Mouse (Mus musculus): ENCODE data around the gene Ikzf1. TPM values are rescaled to one million over a fixed set of nuclear protein-coding genes. Genes with fewer than 3 reads are reported as not detected.

The Ikzf1 gene
- polyA plus RNA-seq, 1 experiment from 2014 or later: 1.9 TPM

DNA sequence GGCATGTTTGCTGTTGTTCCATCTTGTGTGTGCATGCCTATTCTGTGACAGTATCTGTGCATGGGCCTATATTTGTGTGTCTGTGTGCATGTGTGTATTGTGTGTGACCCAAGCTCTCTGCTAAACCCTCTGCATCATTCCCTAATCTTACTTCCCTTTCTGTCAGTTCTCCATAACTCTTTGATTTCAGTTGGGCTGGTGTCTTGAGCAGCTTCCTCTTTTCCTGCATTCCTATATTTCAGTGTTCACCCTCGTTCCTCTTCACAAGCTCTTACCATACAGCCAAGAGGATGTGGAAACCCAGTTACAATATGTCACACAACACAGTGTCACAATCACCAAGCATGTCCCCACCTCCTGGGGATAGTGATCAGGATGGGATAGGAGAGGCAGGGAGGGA is 45.3 kb downstream of the Ikzf1 start:
- Histone ChIP-seq H3K27me3 (replicated peaks; ENCODE audit: control insufficient read depth, insufficient read depth, low read length) (no peaks in the 10 kb centered on the region), H3K27ac (ENCODE audit: low read length) (no peak overlapping the region), H3K36me3 (ENCODE audit: control insufficient read depth, insufficient read depth, low read length) (no peaks in the 10 kb centered on the region), H3K4me3 (ENCODE audit: low read length) (no peak overlapping the region), H3K4me2 (ENCODE audit: low read depth, low read length) (no peak overlapping the region), H3K9me3 (ENCODE audit: control insufficient read depth, low read length) (no peaks in the 10 kb centered on the region), H3K4me1 (ENCODE audit: control insufficient read depth, insufficient read depth, low read length) (no peaks in the 10 kb centered on the region), H3K9ac (ENCODE audit: low read depth, low read length) (no peak overlapping the region)
- WGBS: 83% methylated on average over 1 of the region's 1 CpGs
- no peak for ATAC-seq

DNA sequence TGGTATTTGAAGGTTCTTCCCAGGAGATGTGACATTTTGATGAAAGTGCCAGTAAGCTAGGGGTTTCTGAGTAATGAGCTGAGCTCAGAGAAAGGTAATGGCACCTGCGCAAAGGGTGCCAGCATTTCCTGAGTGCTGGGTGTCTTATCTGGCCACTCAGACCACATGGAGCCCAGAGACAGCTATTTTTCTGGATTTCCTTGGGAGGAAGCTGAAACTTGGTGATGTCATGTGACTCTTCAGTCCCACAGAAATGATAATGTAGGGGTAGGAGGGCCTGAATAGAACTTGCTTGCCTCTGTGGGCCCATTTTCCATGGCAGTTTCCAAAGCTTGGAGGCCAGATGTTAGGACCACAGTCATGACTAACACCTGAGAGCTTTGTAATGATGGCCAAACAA is 46.9 kb downstream of the Ikzf1 start:
- H3K27ac ChIP-seq (ENCODE audit: low read length): no peak overlapping the region
- no peak overlapping the region for H3K4me2 ChIP-seq (ENCODE audit: low read depth, low read length)
- no peaks in the 10 kb centered on the region for H3K36me3 ChIP-seq (ENCODE audit: control insufficient read depth, insufficient read depth, low read length)
- no peak for ATAC-seq
- 89% methylated on average over 1 of the region's 1 CpGs for WGBS
- H3K27me3 ChIP-seq (replicated peaks; ENCODE audit: control insufficient read depth, insufficient read depth, low read length): no peaks in the 10 kb centered on the region
- no peak overlapping the region for H3K4me3 ChIP-seq (ENCODE audit: low read length)
- H3K4me1 ChIP-seq (ENCODE audit: control insufficient read depth, insufficient read depth, low read length): no peaks in the 10 kb centered on the region
- no peaks in the 10 kb centered on the region for H3K9me3 ChIP-seq (ENCODE audit: control insufficient read depth, low read length)
- H3K9ac ChIP-seq (ENCODE audit: low read depth, low read length): no peak overlapping the region

DNA sequence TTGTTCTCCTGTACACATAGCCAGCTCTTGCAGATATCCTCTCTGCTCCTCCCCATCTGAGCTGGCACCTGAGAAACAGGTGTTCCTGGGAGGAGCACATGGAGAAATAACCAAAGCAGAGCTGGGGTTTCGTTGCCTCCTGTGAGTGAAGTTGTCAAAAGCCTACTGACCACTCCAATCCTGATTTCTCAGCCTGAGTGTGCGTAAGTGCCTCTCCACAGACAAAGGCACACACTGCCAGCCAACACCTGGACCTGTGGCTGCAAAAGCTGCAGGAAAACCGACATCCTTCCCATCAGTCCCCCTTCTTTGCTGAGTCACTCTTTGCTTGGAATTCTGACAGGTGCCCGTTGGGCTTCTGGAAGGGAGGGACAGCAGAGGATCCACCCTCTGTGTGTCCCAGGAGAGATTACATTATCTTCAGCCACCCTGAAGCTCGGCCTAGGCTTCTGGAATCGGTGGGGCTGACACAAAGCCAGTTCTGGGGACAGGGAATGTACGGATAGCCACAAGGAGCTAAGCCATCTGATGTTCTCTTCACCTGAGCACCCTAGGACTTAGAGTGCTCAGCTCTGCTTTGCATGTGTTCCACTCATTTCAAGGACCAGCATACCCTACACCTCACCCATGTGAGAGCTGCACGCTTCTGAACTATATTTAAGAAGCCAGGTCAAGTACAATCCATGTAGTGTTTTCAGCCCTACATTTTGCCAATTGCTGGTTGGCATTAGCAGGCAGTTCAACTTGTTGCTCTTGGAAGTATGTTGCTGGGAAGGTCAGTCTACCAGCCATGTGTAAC is 48.4 kb downstream of the Ikzf1 start:
- ATAC-seq: peak; percentile 66
- H3K4me3 ChIP-seq (ENCODE audit: low read length): no peak overlapping the region
- 65% methylated on average over 8 of the region's 8 CpGs for WGBS

DNA sequence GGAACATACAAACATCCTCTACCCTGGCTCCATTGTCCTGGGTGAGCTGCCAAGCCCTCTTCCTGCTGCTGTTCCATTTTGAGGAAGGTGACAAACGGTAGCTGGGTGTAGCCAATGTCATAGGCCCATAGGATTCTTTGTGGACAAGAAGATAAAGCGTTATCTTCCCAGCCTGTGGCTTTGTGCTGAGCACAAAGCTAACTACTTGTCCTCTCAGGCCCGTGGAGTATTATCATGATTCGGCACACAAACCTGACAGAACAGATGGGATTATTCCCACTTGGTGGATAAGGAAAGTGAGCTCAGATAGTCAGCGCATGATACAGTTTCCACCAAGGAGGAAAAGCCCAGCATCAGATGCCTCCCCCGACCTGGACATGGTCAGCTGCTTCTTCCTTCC is 50.4 kb downstream of the Ikzf1 start:
- no peak overlapping the region for H3K9ac ChIP-seq (ENCODE audit: low read depth, low read length)
- no peaks in the 10 kb centered on the region for H3K9me3 ChIP-seq (ENCODE audit: control insufficient read depth, low read length)
- H3K27me3 ChIP-seq (replicated peaks; ENCODE audit: control insufficient read depth, insufficient read depth, low read length): no peaks in the 10 kb centered on the region
- WGBS: 80% methylated on average over 6 of the region's 6 CpGs
- H3K27ac ChIP-seq (ENCODE audit: low read length): no peak overlapping the region
- no peak overlapping the region for H3K4me2 ChIP-seq (ENCODE audit: low read depth, low read length)
- no peak for ATAC-seq
- H3K36me3 ChIP-seq (ENCODE audit: control insufficient read depth, insufficient read depth, low read length): no peaks in the 10 kb centered on the region
- H3K4me1 ChIP-seq (ENCODE audit: control insufficient read depth, insufficient read depth, low read length): no peaks in the 10 kb centered on the region
- no peak overlapping the region for H3K4me3 ChIP-seq (ENCODE audit: low read length)

More for the DNA sequence above, 48.4 kb downstream of the Ikzf1 start:
- no peaks in the 10 kb centered on the region for H3K4me1 ChIP-seq (ENCODE audit: control insufficient read depth, insufficient read depth, low read length)
- H3K27ac ChIP-seq (ENCODE audit: low read length): no peak overlapping the region
- H3K27me3 ChIP-seq (replicated peaks; ENCODE audit: control insufficient read depth, insufficient read depth, low read length): no peaks in the 10 kb centered on the region
- no peaks in the 10 kb centered on the region for H3K9me3 ChIP-seq (ENCODE audit: control insufficient read depth, low read length)
- H3K36me3 ChIP-seq (ENCODE audit: control insufficient read depth, insufficient read depth, low read length): no peaks in the 10 kb centered on the region
- H3K9ac ChIP-seq (ENCODE audit: low read depth, low read length): no peak overlapping the region
- no peak overlapping the region for H3K4me2 ChIP-seq (ENCODE audit: low read depth, low read length)

DNA sequence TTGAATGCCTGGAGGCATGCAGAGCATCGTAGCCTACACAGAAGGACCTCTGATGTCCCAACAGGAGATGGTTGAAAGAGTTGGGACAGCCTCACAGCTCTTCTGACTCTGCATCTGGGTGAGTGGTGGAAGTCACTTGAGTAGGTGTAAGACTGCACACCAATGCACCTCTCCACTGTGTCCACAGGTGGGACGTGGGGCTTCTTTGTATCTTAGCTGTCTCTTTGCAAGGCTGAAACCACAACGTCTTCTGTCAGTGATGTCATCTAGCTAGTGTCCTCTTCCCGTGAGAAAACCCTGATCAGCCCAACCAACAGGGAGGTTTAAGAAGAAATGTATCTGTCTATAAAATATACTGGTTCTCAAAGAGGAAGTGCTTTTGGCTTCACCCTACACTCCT is 52.1 kb downstream of the Ikzf1 start:
- Histone ChIP-seq H3K27ac (ENCODE audit: low read length) (no peak overlapping the region), H3K4me2 (ENCODE audit: low read depth, low read length) (no peak overlapping the region), H3K4me3 (ENCODE audit: low read length) (no peak overlapping the region), H3K9ac (ENCODE audit: low read depth, low read length) (no peak overlapping the region), H3K27me3 (replicated peaks; ENCODE audit: control insufficient read depth, insufficient read depth, low read length) (no peaks in the 10 kb centered on the region), H3K36me3 (ENCODE audit: control insufficient read depth, insufficient read depth, low read length) (no peaks in the 10 kb centered on the region), H3K4me1 (ENCODE audit: control insufficient read depth, insufficient read depth, low read length) (no peaks in the 10 kb centered on the region), H3K9me3 (ENCODE audit: control insufficient read depth, low read length) (no peaks in the 10 kb centered on the region)
- no peak for ATAC-seq
- WGBS: 80% methylated on average over 4 of the region's 4 CpGs

DNA sequence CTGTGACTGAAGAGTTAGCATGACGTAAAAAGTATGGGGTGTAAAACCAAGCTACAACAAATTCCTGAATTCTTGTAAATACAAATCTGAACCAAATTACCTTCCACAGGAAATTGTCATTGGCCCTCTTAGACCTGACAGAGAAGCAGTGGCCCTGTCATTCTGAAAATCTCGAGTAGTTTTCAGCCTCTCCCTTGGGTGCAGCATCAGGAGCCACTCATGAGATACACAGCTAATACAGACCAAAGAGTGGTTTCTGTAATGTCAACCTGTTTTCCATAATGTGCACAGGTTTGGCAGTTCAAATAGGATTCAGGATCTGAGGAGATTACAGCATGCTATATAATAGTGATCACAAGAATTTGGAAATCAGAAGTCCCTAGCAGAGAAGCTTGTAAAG is 52.8 kb downstream of the Ikzf1 start:
- WGBS: 64% methylated on average over 2 of the region's 2 CpGs

DNA sequence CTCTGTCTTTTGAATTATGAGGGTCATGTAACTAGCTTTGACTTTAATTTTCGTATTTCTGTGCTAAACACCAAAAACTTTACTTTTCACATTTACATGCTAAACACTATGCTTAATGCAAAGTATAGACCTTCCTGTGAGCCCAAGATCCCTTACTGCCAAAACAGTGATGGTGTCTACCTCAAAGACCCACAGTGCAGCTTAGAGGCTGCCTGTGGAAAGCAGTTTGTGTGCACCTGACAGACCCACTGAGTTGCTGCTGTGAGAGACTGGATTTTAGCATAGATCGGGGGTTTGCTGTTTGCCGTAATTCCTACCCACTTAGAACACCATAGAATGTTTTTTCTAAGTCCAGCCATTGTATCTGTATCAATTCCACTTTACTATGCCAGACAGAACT is 54.3 kb downstream of the Ikzf1 start:
- Histone ChIP-seq H3K4me2 (ENCODE audit: low read depth, low read length) (no peak overlapping the region), H3K4me1 (ENCODE audit: control insufficient read depth, insufficient read depth, low read length) (no peaks in the 10 kb centered on the region), H3K36me3 (ENCODE audit: control insufficient read depth, insufficient read depth, low read length) (no peaks in the 10 kb centered on the region), H3K27ac (ENCODE audit: low read length) (no peak overlapping the region), H3K27me3 (replicated peaks; ENCODE audit: control insufficient read depth, insufficient read depth, low read length) (no peaks in the 10 kb centered on the region), H3K4me3 (ENCODE audit: low read length) (no peak overlapping the region), H3K9ac (ENCODE audit: low read depth, low read length) (no peak overlapping the region), H3K9me3 (ENCODE audit: control insufficient read depth, low read length) (no peaks in the 10 kb centered on the region)
- 81% methylated on average over 3 of the region's 3 CpGs for WGBS
- no peak for ATAC-seq

More for the DNA sequence above, 52.8 kb downstream of the Ikzf1 start:
- H3K27ac ChIP-seq (ENCODE audit: low read length): no peak overlapping the region
- H3K4me1 ChIP-seq (ENCODE audit: control insufficient read depth, insufficient read depth, low read length): no peaks in the 10 kb centered on the region
- no peaks in the 10 kb centered on the region for H3K36me3 ChIP-seq (ENCODE audit: control insufficient read depth, insufficient read depth, low read length)
- no peak overlapping the region for H3K4me2 ChIP-seq (ENCODE audit: low read depth, low read length)
- no peaks in the 10 kb centered on the region for H3K27me3 ChIP-seq (replicated peaks; ENCODE audit: control insufficient read depth, insufficient read depth, low read length)
- no peak overlapping the region for H3K4me3 ChIP-seq (ENCODE audit: low read length)
- no peak for ATAC-seq
- H3K9ac ChIP-seq (ENCODE audit: low read depth, low read length): no peak overlapping the region
- no peaks in the 10 kb centered on the region for H3K9me3 ChIP-seq (ENCODE audit: control insufficient read depth, low read length)

DNA sequence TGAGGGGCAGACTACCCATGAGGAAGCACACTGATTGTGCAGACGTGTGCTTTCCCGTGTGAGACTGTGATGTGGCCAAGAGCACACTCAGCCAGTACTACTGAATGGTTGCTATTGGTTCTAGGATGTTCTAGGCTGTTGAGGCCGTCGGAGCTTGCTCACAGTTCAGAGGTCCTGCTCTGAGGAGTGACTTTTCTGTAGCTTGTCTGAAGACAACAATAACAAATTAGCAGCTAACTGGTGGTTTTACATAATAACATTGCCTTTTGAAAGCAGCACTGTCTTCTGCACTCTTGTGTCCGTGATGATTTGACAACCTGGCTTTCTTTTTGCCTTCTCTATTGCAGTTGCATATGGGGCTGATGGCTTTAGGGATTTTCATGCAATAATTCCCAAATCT is 55.8 kb downstream of the Ikzf1 start:
- Histone ChIP-seq H3K27ac (ENCODE audit: low read length) (no peak overlapping the region), H3K4me1 (ENCODE audit: control insufficient read depth, insufficient read depth, low read length) (no peaks in the 10 kb centered on the region), H3K9me3 (ENCODE audit: control insufficient read depth, low read length) (no peaks in the 10 kb centered on the region), H3K36me3 (ENCODE audit: control insufficient read depth, insufficient read depth, low read length) (no peaks in the 10 kb centered on the region), H3K4me3 (ENCODE audit: low read length) (no peak overlapping the region), H3K4me2 (ENCODE audit: low read depth, low read length) (no peak overlapping the region), H3K9ac (ENCODE audit: low read depth, low read length) (no peak overlapping the region), H3K27me3 (replicated peaks; ENCODE audit: control insufficient read depth, insufficient read depth, low read length) (no peaks in the 10 kb centered on the region)
- no peak for ATAC-seq
- 77% methylated on average over 5 of the region's 5 CpGs for WGBS

DNA sequence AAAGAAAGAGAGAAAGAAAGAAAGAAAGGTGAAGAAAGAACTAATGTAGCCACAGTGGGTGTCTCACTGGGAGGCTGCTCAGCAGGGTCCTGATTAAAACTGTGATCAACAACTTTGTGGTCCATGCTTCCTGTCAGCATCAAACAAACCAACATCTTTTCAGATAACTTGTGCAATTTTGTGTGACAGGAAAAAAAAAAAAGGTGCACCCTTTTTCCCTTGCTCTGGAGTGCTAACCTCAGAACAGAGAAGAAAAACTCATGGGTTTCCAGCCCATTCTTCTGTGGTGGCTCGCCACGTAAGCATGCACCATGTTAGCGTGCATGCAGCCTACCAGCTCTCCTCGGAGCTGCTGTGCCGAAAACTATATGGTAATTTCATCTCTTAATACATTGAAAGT is 56.8 kb downstream of the Ikzf1 start:
- H3K4me3 ChIP-seq (ENCODE audit: low read length): no peak overlapping the region
- no peak overlapping the region for H3K4me2 ChIP-seq (ENCODE audit: low read depth, low read length)
- no peaks in the 10 kb centered on the region for H3K9me3 ChIP-seq (ENCODE audit: control insufficient read depth, low read length)
- no peak overlapping the region for H3K9ac ChIP-seq (ENCODE audit: low read depth, low read length)
- H3K27me3 ChIP-seq (replicated peaks; ENCODE audit: control insufficient read depth, insufficient read depth, low read length): no peaks in the 10 kb centered on the region
- H3K4me1 ChIP-seq (ENCODE audit: control insufficient read depth, insufficient read depth, low read length): no peaks in the 10 kb centered on the region
- 90% methylated on average over 5 of the region's 5 CpGs for WGBS
- ATAC-seq: no peak
- no peak overlapping the region for H3K27ac ChIP-seq (ENCODE audit: low read length)
- H3K36me3 ChIP-seq (ENCODE audit: control insufficient read depth, insufficient read depth, low read length): no peaks in the 10 kb centered on the region

DNA sequence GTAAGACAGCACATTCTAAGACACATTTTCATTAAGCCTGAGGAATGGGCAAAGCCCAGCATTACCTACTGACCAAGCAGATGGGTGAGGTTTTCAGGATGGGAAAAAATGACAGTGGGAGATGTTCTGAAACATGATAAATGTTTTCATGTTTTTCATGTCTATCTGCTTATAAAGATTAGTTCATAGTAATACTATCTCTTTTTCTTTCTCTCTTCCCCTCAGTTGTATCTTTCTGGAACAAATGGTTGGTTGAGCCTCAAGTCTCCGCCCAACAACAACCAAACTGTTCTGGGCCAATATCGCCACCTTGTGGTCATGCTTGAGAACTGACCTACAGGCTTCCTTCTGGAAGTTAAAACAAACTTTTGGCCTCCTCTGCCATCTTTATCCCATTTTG is 57.8 kb downstream of the Ikzf1 start:
- ATAC-seq: no peak
- WGBS: 27% methylated on average over 2 of the region's 2 CpGs
- no peak overlapping the region for H3K27ac ChIP-seq (ENCODE audit: low read length)
- no peak overlapping the region for H3K4me2 ChIP-seq (ENCODE audit: low read depth, low read length)
- H3K27me3 ChIP-seq (replicated peaks; ENCODE audit: control insufficient read depth, insufficient read depth, low read length): no peaks in the 10 kb centered on the region
- H3K4me3 ChIP-seq (ENCODE audit: low read length): no peak overlapping the region
- no peak overlapping the region for H3K9ac ChIP-seq (ENCODE audit: low read depth, low read length)
- no peaks in the 10 kb centered on the region for H3K9me3 ChIP-seq (ENCODE audit: control insufficient read depth, low read length)
- H3K4me1 ChIP-seq (ENCODE audit: control insufficient read depth, insufficient read depth, low read length): no peaks in the 10 kb centered on the region
- H3K36me3 ChIP-seq (ENCODE audit: control insufficient read depth, insufficient read depth, low read length): no peaks in the 10 kb centered on the region

Measured in intestine, embryonic 16.5 days (tissue).